Mouse (Mus musculus) central nervous system, embryonic 18 days (tissue): ENCODE data around the gene Myl7. TPM values are rescaled to one million over a fixed set of nuclear protein-coding genes. Genes with fewer than 3 reads are reported as not detected.

Experiments
- polyA plus RNA-seq: library from polyadenylated mRNA; depleted of rRNA; stranded (reverse); fragments of >200 nt; gene quantifications from 2 replicates; pipeline ENCODE4 v1.2.3, GENCODE M21; 2012; rRNA removed

The Myl7 gene
- 0.27 TPM in 1 of 2 replicates, not detected in the other for polyA plus RNA-seq

DNA sequence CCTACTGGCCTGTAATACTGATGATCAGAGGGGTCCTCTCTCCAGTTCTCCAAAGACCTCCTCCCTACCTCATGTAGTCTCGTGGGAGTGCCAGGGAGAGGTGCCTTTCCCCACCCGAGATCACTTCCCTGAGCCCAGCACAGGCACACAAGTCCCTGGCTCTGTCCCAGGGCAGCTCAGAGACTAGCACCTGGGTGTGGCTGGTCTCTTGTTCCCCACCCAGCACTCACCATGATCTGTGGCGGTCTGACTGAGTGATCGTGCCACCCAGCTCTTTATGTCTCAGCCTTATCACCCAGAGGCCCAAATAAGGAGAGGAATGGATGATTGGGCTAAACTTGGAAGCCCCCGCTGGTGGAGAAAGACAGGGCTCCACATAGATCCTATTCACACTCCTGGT lies at the start of gene Myl7:
TSS of gene Myl7 (minus strand) at position 252 of the 400 bp plus-strand sequence.

DNA sequence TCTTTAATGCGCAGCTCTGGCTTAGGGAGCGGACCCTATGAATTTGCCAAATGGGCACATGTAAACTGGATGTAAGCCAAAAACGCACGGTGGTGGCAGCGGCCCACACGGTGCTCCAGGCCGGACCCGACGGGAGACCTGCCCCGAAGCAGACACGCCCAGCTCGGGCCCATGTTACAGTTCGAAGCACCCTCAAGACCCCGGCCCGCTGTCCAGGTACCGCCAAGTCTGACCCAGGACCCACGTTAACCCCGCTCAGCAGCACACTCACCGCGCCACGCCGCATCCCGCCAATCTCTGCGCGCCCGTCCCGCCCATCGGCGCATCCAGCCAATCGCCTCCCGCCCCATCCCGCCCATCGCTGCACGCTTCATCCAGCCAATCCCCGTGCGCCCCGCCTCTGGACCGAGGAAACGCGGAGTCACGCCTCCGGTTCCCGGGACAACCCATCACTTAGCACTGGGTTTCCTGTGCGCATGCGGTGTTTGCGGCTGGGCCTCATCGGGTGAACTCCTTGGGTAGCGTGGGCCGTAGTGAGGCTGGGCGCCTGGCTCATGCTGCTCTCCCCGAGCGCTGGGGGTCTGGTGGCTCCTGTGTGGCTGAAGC lies 20.6 kb downstream of the Myl7 start, which contains the start of gene Pold2:
TSS of gene Pold2 (minus strand) at position 372 of the 606 bp plus-strand sequence.

GRCm38 (mm10) chr11:5861678-5862393 lies 36.7 kb downstream of the Myl7 start, which contains the start of gene Aebp1:
Gene Aebp1, plus strand, starts transcription at chr11:5861947.

Other genes starting within 250 kb of the Myl7 start
- gene Mrps24, start 183.1 kb downstream of the Myl7 start, polyA plus RNA-seq = 130 and 159 TPM in 2 replicates
- 22.1 and 22.6 TPM in 2 replicates for gene Urgcp, start 136.4 kb downstream of the Myl7 start, polyA plus RNA-seq
- gene Dbnl, start 110.3 kb downstream of the Myl7 start, polyA plus RNA-seq = 111 and 114 TPM in 2 replicates
- 1.1 and 12.8 TPM in 2 replicates for gene Pgam2, start 95.0 kb downstream of the Myl7 start, polyA plus RNA-seq
- gene Polm, start 60.8 kb downstream of the Myl7 start, polyA plus RNA-seq = 17.6 and 20.7 TPM in 2 replicates
- 9.1 and 14.3 TPM in 2 replicates for gene Aebp1, start 36.8 kb downstream of the Myl7 start, polyA plus RNA-seq
- 69.3 and 71.7 TPM in 2 replicates for gene Pold2, start 20.5 kb downstream of the Myl7 start, polyA plus RNA-seq
- gene Gck, start 51.3 kb upstream of the Myl7 start, polyA plus RNA-seq = 6.3 and 6.9 TPM in 2 replicates
- 91.4 and 98.4 TPM in 2 replicates for gene Ykt6, start 56.9 kb upstream of the Myl7 start, polyA plus RNA-seq
- gene Camk2b, start 167.6 kb upstream of the Myl7 start, polyA plus RNA-seq = 247 and 282 TPM in 2 replicates